Mouse (Mus musculus) erythroblast, embryonic 14.5 days (primary cell): ENCODE results near the gene Kcnj8.

ENCODE experiments used
- GATA1 ChIP-seq: IDR thresholded peaks from 2 replicates; pipeline ENCODE4 v1.6.1; 2012; ENCODE audit warnings: low read length, inconsistent platforms, mixed read lengths
- TAL1 ChIP-seq: IDR thresholded peaks from 3 replicates; pipeline ENCODE4 v1.6.1; 2012; ENCODE audit warnings: low read length, inconsistent platforms, mixed read lengths

- TF ChIP-seq TAL1 (no peak), GATA1 (no peak)
These were observed 6.4 kb upstream of the Kcnj8 start for GRCm38 (mm10) chr6:142577801-142578200.
